Mouse (Mus musculus): ENCODE results near the gene Dohh. TPM values are rescaled to one million over a fixed set of nuclear protein-coding genes. Genes with fewer than 3 reads are reported as not detected.

Dohh gene
- polyA plus RNA-seq, 1 experiment from 2014 or later = 42.1 TPM

DNA sequence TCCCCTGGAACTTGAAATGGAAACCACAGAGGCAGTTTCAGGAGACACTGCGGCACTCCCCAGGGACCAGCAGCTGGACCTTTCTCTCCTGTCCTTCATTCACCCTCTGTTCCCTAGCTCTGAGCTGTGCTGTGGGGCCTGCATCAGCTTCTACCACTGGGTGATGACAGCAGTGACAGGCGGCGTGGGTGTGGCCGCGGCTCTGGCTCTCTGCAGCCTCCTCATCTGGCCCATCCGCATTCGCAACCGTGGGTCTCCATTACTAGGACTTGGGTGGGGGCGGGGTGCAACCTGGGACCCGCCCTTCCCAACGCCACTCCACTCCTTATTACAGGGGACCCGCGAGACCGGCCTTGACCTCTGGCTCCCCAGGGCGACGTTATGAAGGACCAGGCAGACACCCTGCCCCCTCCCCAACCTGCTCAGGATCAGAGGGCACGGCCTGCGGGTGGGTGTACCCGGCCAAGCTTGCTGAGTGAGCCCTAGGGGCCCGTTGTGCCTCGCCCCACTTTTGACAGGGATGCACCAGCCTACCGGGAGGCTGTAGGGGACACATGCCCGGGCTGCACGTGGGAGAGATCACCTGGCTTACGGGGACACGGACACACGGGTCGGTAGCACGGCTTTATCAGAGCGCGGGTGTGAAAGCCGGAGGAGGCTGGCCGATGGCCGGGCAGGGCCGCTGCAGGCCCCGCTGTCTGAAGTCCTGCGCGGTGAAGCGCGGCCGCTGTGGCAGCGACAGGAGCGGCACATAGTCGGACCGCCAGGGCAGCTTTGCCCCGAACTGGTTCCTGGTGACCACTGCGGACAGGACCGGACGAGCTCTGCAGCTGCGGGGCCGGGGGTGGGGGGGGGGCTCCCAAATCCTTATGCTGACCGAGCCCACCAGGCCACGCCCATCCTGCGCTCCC, 20.5 kb upstream of the Dohh start:
- H3K27me3 ChIP-seq (ENCODE audit: insufficient read depth, low read length) = no peaks in the 10 kb centered on the region
- H3K27ac ChIP-seq (ENCODE audit: low read depth) = peak overlapping the region; percentile 78
- TF ChIP-seq CTCF (IDR thresholded peaks at IDR 0.05; ENCODE audit: low read depth) = no peak
- no peak for TF ChIP-seq EP300 (IDR thresholded peaks at IDR 0.05; ENCODE audit: low read depth)
- H3K9ac ChIP-seq (replicated peaks) = 0 out of 2 replicates have a peak overlapping the region, but pooled peaks have one; percentile 26
- H3K4me2 ChIP-seq (ENCODE audit: low read depth, low read length) = peak overlapping the region; percentile 34; the same call in 1 of the 2 replicates
- no peak overlapping the region for H3K4me3 ChIP-seq (ENCODE audit: low read depth, low read length)
- WGBS (ENCODE audit: insufficient replicate concordance) = 68% methylated on average over 54 of the region's 54 CpGs
- H3K36me3 ChIP-seq (replicated peaks; ENCODE audit: insufficient read depth, low read length) = peaks cover 63% of the 10 kb centered on the region
- DNase-seq (peak; percentile 59), ATAC-seq (no peak)
- peaks cover 60% of the 10 kb centered on the region for H3K4me1 ChIP-seq (ENCODE audit: insufficient read depth)
- no peaks in the 10 kb centered on the region for H3K9me3 ChIP-seq (ENCODE audit: low read length)

DNA sequence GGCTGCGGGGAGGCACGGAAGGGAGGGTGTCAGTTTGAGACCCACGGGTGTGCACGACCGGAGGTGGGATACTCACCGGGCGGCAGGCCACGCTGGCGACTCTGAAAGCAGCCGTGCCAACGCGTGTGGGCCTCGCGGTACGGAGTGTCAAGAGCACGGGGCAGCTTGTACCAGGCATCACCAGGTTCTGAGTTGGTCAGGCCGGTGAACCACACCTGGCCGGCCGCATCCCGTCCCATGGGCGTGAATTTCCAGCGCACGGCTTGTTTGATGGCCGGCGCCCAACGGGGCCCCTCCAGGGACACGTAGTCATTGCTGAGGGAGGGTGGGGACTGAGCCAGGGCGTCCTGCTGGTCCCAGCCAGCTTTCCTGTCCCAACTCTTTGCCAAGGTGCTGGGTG, 19.6 kb upstream of the Dohh start:
- ATAC-seq = no peak
- Histone ChIP-seq H3K9ac (replicated peaks) (no peak overlapping the region), H3K36me3 (replicated peaks; ENCODE audit: insufficient read depth, low read length) (peaks cover 73% of the 10 kb centered on the region), H3K9me3 (ENCODE audit: low read length) (no peaks in the 10 kb centered on the region), H3K27me3 (ENCODE audit: insufficient read depth, low read length) (no peaks in the 10 kb centered on the region), H3K4me1 (ENCODE audit: insufficient read depth) (peaks cover 50% of the 10 kb centered on the region), H3K4me2 (ENCODE audit: low read depth, low read length) (0 out of 2 replicates have a peak overlapping the region, but pooled peaks have one; percentile 34), H3K27ac (ENCODE audit: low read depth) (no peak overlapping the region), H3K4me3 (ENCODE audit: low read depth, low read length) (no peak overlapping the region)
- 59% methylated on average over 28 of the region's 28 CpGs for WGBS (ENCODE audit: insufficient replicate concordance)
- peak; percentile 45 for DNase-seq
- no peak for TF ChIP-seq EP300 (IDR thresholded peaks at IDR 0.05; ENCODE audit: low read depth)
- no peak for TF ChIP-seq CTCF (IDR thresholded peaks at IDR 0.05; ENCODE audit: low read depth)

DNA sequence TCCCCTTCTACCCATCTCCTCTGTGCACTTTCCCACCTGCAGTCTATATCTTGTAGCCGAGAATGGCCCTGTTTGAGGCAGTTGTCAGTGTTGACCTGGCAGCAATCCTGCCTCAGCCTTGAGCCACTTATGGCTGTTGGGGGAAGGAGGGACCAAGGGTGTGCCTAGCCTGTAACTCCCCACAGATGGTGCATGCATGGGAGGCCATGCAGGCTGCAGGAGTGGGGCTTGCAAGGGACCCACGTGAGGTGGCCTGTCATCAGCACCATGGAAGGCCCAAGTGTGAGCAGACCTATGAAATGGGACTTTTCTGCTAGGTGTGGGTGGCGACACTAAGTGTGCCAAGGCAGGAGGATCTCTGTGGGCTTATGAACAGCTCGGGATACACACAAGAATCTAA, 19.2 kb upstream of the Dohh start:
- H3K36me3 ChIP-seq (replicated peaks; ENCODE audit: insufficient read depth, low read length) = peaks cover 76% of the 10 kb centered on the region
- WGBS (ENCODE audit: insufficient replicate concordance) = 49% methylated on average over 4 of the region's 4 CpGs
- no peaks in the 10 kb centered on the region for H3K27me3 ChIP-seq (ENCODE audit: insufficient read depth, low read length)
- H3K9ac ChIP-seq (replicated peaks) = no peak overlapping the region
- H3K9me3 ChIP-seq (ENCODE audit: low read length) = no peaks in the 10 kb centered on the region
- TF ChIP-seq CTCF (IDR thresholded peaks at IDR 0.05; ENCODE audit: low read depth) = no peak
- TF ChIP-seq EP300 (IDR thresholded peaks at IDR 0.05; ENCODE audit: low read depth) = no peak
- no peak overlapping the region for H3K4me2 ChIP-seq (ENCODE audit: low read depth, low read length)
- H3K27ac ChIP-seq (ENCODE audit: low read depth) = 0 out of 2 replicates have a peak overlapping the region, but pooled peaks have one; percentile 50
- ATAC-seq (no peak), DNase-seq (peak; percentile 42)
- no peak overlapping the region for H3K4me3 ChIP-seq (ENCODE audit: low read depth, low read length)
- peaks cover 50% of the 10 kb centered on the region for H3K4me1 ChIP-seq (ENCODE audit: insufficient read depth)

DNA sequence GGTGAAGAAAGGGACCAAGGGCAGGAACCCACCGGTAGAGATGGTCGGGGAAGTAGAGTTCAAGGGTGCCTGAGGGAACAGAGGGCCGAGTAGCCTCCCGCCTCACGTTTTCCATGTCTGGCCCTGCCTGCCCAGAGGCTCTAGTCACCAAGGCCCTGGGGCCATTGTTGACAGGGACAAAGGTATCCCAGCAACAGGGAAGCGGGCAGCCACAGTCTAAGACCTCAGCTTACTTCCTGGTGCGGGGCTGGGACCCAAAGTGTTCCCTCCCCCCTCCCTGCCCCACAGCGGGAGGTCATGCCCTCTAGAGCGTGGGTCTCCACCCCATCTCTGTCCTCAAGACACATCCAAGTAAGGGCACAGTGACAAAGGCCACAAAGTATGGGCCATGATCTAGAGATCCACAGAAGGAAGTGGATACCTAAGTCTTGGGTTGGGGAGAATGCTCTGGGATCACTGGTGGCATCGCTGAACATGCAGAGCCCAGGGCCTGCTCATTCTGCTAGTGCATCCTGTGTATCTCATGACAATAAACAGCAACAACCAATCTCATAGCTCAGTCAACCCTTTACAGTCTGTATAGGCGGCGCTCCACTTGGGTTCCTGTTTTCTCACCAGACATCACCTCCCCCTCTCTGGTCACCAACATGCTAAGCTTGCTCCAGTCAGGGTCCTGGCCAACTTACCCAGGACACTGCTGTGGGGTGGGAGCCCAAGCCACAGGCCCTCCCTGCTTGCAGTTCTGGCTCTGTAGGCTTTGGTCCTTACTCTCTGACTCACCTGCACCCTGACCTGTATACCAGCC, 18.4 kb upstream of the Dohh start, which contains the start of gene 4930404N11Rik:
4930404N11Rik (minus strand) TSS at position 145 of the 805 bp plus-strand sequence.
- WGBS (ENCODE audit: insufficient replicate concordance) = 37% methylated on average over 12 of the region's 12 CpGs
- H3K36me3 ChIP-seq (replicated peaks; ENCODE audit: insufficient read depth, low read length) = peaks cover 79% of the 10 kb centered on the region
- H3K9ac ChIP-seq (replicated peaks) = no peak within 1 kb of the TSS
- TF ChIP-seq CTCF (IDR thresholded peaks at IDR 0.05; ENCODE audit: low read depth) = no peak
- no peak for TF ChIP-seq EP300 (IDR thresholded peaks at IDR 0.05; ENCODE audit: low read depth)
- no peak for ATAC-seq
- peak within 1 kb of the TSS; percentile 50; the same call in 1 of the 2 replicates for H3K27ac ChIP-seq (ENCODE audit: low read depth)
- H3K4me3 ChIP-seq (ENCODE audit: low read depth, low read length) = no peak within 1 kb of the TSS
- no peaks in the 10 kb centered on the region for H3K9me3 ChIP-seq (ENCODE audit: low read length)
- DNase-seq = peak; percentile 44
- no peaks in the 10 kb centered on the region for H3K27me3 ChIP-seq (ENCODE audit: insufficient read depth, low read length)
- peaks cover 47% of the 10 kb centered on the region for H3K4me1 ChIP-seq (ENCODE audit: insufficient read depth)
- H3K4me2 ChIP-seq (ENCODE audit: low read depth, low read length) = no peak within 1 kb of the TSS

DNA sequence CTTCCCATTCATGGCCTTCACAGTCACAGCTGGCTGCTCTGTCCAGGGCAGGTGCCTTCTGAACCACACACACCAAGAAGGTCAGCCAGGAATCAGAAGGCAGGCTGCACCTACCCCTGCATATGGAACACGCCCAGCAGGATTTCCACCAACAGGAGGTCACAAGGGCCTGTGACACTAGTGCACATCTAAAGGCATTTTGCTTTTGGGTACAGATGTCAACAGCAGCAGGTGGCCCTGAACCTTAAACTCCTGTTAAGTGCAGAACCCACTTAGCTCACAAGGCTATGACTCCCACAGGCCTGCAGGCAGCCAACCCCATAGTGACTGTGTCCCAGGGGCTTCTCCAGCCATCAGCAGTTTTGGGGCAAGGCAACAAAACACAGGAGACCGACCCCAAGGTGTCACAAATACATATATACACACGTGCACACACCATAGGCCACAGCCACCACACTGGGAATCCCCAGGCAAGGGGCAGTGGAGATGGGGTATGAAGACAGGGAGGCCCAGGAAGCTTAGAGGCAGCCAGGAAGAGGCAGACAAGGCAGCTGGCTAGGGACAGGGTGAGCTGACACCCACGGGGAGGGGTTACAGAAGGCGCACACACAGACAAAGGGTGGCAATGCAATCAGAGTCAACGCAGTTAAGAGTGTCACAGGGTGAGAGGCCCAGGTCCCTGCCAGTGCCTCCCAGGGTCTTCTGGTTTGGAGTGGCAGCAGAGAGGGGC, 17.6 kb upstream of the Dohh start:
- TF ChIP-seq CTCF (IDR thresholded peaks at IDR 0.05; ENCODE audit: low read depth) = no peak
- TF ChIP-seq EP300 (IDR thresholded peaks at IDR 0.05; ENCODE audit: low read depth) = no peak
- Histone ChIP-seq H3K9ac (replicated peaks) (no peak overlapping the region), H3K36me3 (replicated peaks; ENCODE audit: insufficient read depth, low read length) (peaks cover 79% of the 10 kb centered on the region), H3K9me3 (ENCODE audit: low read length) (no peaks in the 10 kb centered on the region), H3K4me1 (ENCODE audit: insufficient read depth) (peaks cover 42% of the 10 kb centered on the region), H3K4me3 (ENCODE audit: low read depth, low read length) (no peak overlapping the region), H3K4me2 (ENCODE audit: low read depth, low read length) (no peak overlapping the region), H3K27ac (ENCODE audit: low read depth) (peak overlapping the region; percentile 50; the same call in 1 of the 2 replicates), H3K27me3 (ENCODE audit: insufficient read depth, low read length) (no peaks in the 10 kb centered on the region)
- WGBS (ENCODE audit: insufficient replicate concordance) = 63% methylated on average over 6 of the region's 6 CpGs
- DNase-seq (no peak), ATAC-seq (no peak)

All from liver, postnatal 0 days (tissue).